Mouse (Mus musculus): ENCODE results near the gene Nop2. TPM values are rescaled to one million over a fixed set of nuclear protein-coding genes. Genes with fewer than 3 reads are reported as not detected.

The Nop2 gene
- polyA plus RNA-seq, 1 experiment from 2014 or later = 25.2 TPM

GRCm38 (mm10) chr6:125132470-125132869 lies 761 bp downstream of the Nop2 start:
- Histone ChIP-seq H3K36me3 (ENCODE audit: control insufficient read depth, insufficient read depth) (peaks cover 51% of the 10 kb centered on the region), H3K4me3 (ENCODE audit: low read depth, low read length) (peak overlapping the region; percentile 82), H3K9me3 (replicated peaks; ENCODE audit: control insufficient read depth, low read length) (no peaks in the 10 kb centered on the region), H3K27ac (ENCODE audit: low read length) (peak overlapping the region; percentile 56), H3K4me1 (ENCODE audit: control insufficient read depth, low read depth, low read length) (peaks cover 15% of the 10 kb centered on the region), H3K9ac (ENCODE audit: low read depth, low read length) (peak overlapping the region; percentile 81), H3K27me3 (ENCODE audit: control insufficient read depth, insufficient read depth, low read depth, low read length) (no peaks in the 10 kb centered on the region), H3K4me2 (ENCODE audit: low read depth, low read length) (peak overlapping the region; percentile 91)
- ATAC-seq (ENCODE audit: low read depth) = no peak
- WGBS (ENCODE audit: insufficient replicate concordance) = 2% methylated on average over 11 of the region's 11 CpGs

- WGBS (ENCODE audit: insufficient replicate concordance) = 81% methylated on average over 19 of the region's 19 CpGs
- Histone ChIP-seq H3K4me3 (ENCODE audit: low read depth, low read length) (no peak overlapping the region), H3K27me3 (ENCODE audit: control insufficient read depth, insufficient read depth, low read depth, low read length) (no peaks in the 10 kb centered on the region), H3K36me3 (ENCODE audit: control insufficient read depth, insufficient read depth) (peaks cover 74% of the 10 kb centered on the region), H3K4me2 (ENCODE audit: low read depth, low read length) (no peak overlapping the region), H3K27ac (ENCODE audit: low read length) (no peak overlapping the region), H3K4me1 (ENCODE audit: control insufficient read depth, low read depth, low read length) (peaks cover 11% of the 10 kb centered on the region), H3K9ac (ENCODE audit: low read depth, low read length) (no peak overlapping the region), H3K9me3 (replicated peaks; ENCODE audit: control insufficient read depth, low read length) (no peaks in the 10 kb centered on the region)
- no peak for ATAC-seq (ENCODE audit: low read depth)
Measured at GRCm38 (mm10) chr6:125137002-125137671, 5.4 kb downstream of the Nop2 start.

- no peak overlapping the region for H3K4me2 ChIP-seq (ENCODE audit: low read depth, low read length)
- WGBS (ENCODE audit: insufficient replicate concordance) = 85% methylated on average over 7 of the region's 7 CpGs
- H3K4me1 ChIP-seq (ENCODE audit: control insufficient read depth, low read depth, low read length) = peaks cover 4% of the 10 kb centered on the region
- H3K9ac ChIP-seq (ENCODE audit: low read depth, low read length) = no peak overlapping the region
- peaks cover 61% of the 10 kb centered on the region for H3K36me3 ChIP-seq (ENCODE audit: control insufficient read depth, insufficient read depth)
- H3K27ac ChIP-seq (ENCODE audit: low read length) = no peak overlapping the region
- ATAC-seq (ENCODE audit: low read depth) = no peak
- H3K27me3 ChIP-seq (ENCODE audit: control insufficient read depth, insufficient read depth, low read depth, low read length) = no peaks in the 10 kb centered on the region
- H3K9me3 ChIP-seq (replicated peaks; ENCODE audit: control insufficient read depth, low read length) = no peaks in the 10 kb centered on the region
- no peak overlapping the region for H3K4me3 ChIP-seq (ENCODE audit: low read depth, low read length)
Measured at GRCm38 (mm10) chr6:125139747-125140146, 8.0 kb downstream of the Nop2 start.

- 85% methylated on average over 8 of the region's 8 CpGs for WGBS (ENCODE audit: insufficient replicate concordance)
- no peak for ATAC-seq (ENCODE audit: low read depth)
- Histone ChIP-seq H3K36me3 (ENCODE audit: control insufficient read depth, insufficient read depth) (peaks cover 38% of the 10 kb centered on the region), H3K9ac (ENCODE audit: low read depth, low read length) (no peak overlapping the region), H3K4me2 (ENCODE audit: low read depth, low read length) (no peak overlapping the region), H3K27me3 (ENCODE audit: control insufficient read depth, insufficient read depth, low read depth, low read length) (no peaks in the 10 kb centered on the region), H3K27ac (ENCODE audit: low read length) (no peak overlapping the region), H3K9me3 (replicated peaks; ENCODE audit: control insufficient read depth, low read length) (no peaks in the 10 kb centered on the region), H3K4me1 (ENCODE audit: control insufficient read depth, low read depth, low read length) (peaks cover 26% of the 10 kb centered on the region), H3K4me3 (ENCODE audit: low read depth, low read length) (no peak overlapping the region)
Measured at GRCm38 (mm10) chr6:125142436-125142835, 10.7 kb downstream of the Nop2 start.

- H3K9ac ChIP-seq (ENCODE audit: low read depth, low read length) = no peak overlapping the region
- peaks cover 27% of the 10 kb centered on the region for H3K4me1 ChIP-seq (ENCODE audit: control insufficient read depth, low read depth, low read length)
- no peak overlapping the region for H3K4me3 ChIP-seq (ENCODE audit: low read depth, low read length)
- ATAC-seq (ENCODE audit: low read depth) = no peak
- no peak overlapping the region for H3K27ac ChIP-seq (ENCODE audit: low read length)
- peaks cover 35% of the 10 kb centered on the region for H3K36me3 ChIP-seq (ENCODE audit: control insufficient read depth, insufficient read depth)
- no peaks in the 10 kb centered on the region for H3K27me3 ChIP-seq (ENCODE audit: control insufficient read depth, insufficient read depth, low read depth, low read length)
- no peaks in the 10 kb centered on the region for H3K9me3 ChIP-seq (replicated peaks; ENCODE audit: control insufficient read depth, low read length)
- 59% methylated on average over 3 of the region's 3 CpGs for WGBS (ENCODE audit: insufficient replicate concordance)
- no peak overlapping the region for H3K4me2 ChIP-seq (ENCODE audit: low read depth, low read length)
Measured at GRCm38 (mm10) chr6:125143128-125143527, 11.4 kb downstream of the Nop2 start.

- H3K36me3 ChIP-seq (ENCODE audit: control insufficient read depth, insufficient read depth) = peaks cover 30% of the 10 kb centered on the region
- H3K4me3 ChIP-seq (ENCODE audit: low read depth, low read length) = no peak overlapping the region
- WGBS (ENCODE audit: insufficient replicate concordance) = 82% methylated on average over 9 of the region's 9 CpGs
Measured at GRCm38 (mm10) chr6:125143904-125144303, 12.2 kb downstream of the Nop2 start.

GRCm38 (mm10) chr6:125145001-125145400 lies 13.3 kb downstream of the Nop2 start, which contains the start of gene Iffo1:
Gene Iffo1 (plus strand): TSS chr6:125145241.
- Histone ChIP-seq H3K27me3 (ENCODE audit: control insufficient read depth, insufficient read depth, low read depth, low read length) (no peaks in the 10 kb centered on the region), H3K4me3 (ENCODE audit: low read depth, low read length) (peak within 1 kb of the TSS; percentile 85), H3K9ac (ENCODE audit: low read depth, low read length) (peak within 1 kb of the TSS; percentile 88), H3K36me3 (ENCODE audit: control insufficient read depth, insufficient read depth) (peaks cover 20% of the 10 kb centered on the region), H3K27ac (ENCODE audit: low read length) (peak within 1 kb of the TSS; percentile 82), H3K9me3 (replicated peaks; ENCODE audit: control insufficient read depth, low read length) (no peaks in the 10 kb centered on the region), H3K4me1 (ENCODE audit: control insufficient read depth, low read depth, low read length) (peaks cover 27% of the 10 kb centered on the region), H3K4me2 (ENCODE audit: low read depth, low read length) (peak within 1 kb of the TSS; percentile 93)
- peak; percentile 96 for ATAC-seq (ENCODE audit: low read depth)
- 0% methylated on average over 16 of the region's 16 CpGs for WGBS (ENCODE audit: insufficient replicate concordance)

More at GRCm38 (mm10) chr6:125143904-125144303, 12.2 kb downstream of the Nop2 start:
- Histone ChIP-seq H3K9ac (ENCODE audit: low read depth, low read length) (no peak overlapping the region), H3K9me3 (replicated peaks; ENCODE audit: control insufficient read depth, low read length) (no peaks in the 10 kb centered on the region), H3K27me3 (ENCODE audit: control insufficient read depth, insufficient read depth, low read depth, low read length) (no peaks in the 10 kb centered on the region), H3K27ac (ENCODE audit: low read length) (no peak overlapping the region; the same call in 1 of the 2 replicates), H3K4me1 (ENCODE audit: control insufficient read depth, low read depth, low read length) (peaks cover 27% of the 10 kb centered on the region), H3K4me2 (ENCODE audit: low read depth, low read length) (no peak overlapping the region)
- no peak for ATAC-seq (ENCODE audit: low read depth)

GRCm38 (mm10) chr6:125145479-125145951 lies 13.8 kb downstream of the Nop2 start:
- Histone ChIP-seq H3K9ac (ENCODE audit: low read depth, low read length) (peak overlapping the region; percentile 88), H3K27me3 (ENCODE audit: control insufficient read depth, insufficient read depth, low read depth, low read length) (no peaks in the 10 kb centered on the region), H3K27ac (ENCODE audit: low read length) (peak overlapping the region; percentile 82), H3K4me2 (ENCODE audit: low read depth, low read length) (peak overlapping the region; percentile 93), H3K4me3 (ENCODE audit: low read depth, low read length) (peak overlapping the region; percentile 85), H3K4me1 (ENCODE audit: control insufficient read depth, low read depth, low read length) (peaks cover 27% of the 10 kb centered on the region), H3K36me3 (ENCODE audit: control insufficient read depth, insufficient read depth) (peaks cover 15% of the 10 kb centered on the region), H3K9me3 (replicated peaks; ENCODE audit: control insufficient read depth, low read length) (no peaks in the 10 kb centered on the region)
- peak; percentile 75 for ATAC-seq (ENCODE audit: low read depth)
- WGBS (ENCODE audit: insufficient replicate concordance) = 1% methylated on average over 35 of the region's 35 CpGs

- H3K4me1 ChIP-seq (ENCODE audit: control insufficient read depth, low read depth, low read length) = peaks cover 27% of the 10 kb centered on the region
- ATAC-seq (ENCODE audit: low read depth) = no peak
- H3K4me2 ChIP-seq (ENCODE audit: low read depth, low read length) = peak overlapping the region; percentile 93
- WGBS (ENCODE audit: insufficient replicate concordance) = 53% methylated on average over 7 of the region's 7 CpGs
- H3K9me3 ChIP-seq (replicated peaks; ENCODE audit: control insufficient read depth, low read length) = no peaks in the 10 kb centered on the region
- peaks cover 9% of the 10 kb centered on the region for H3K36me3 ChIP-seq (ENCODE audit: control insufficient read depth, insufficient read depth)
- peak overlapping the region; percentile 85 for H3K4me3 ChIP-seq (ENCODE audit: low read depth, low read length)
- no peaks in the 10 kb centered on the region for H3K27me3 ChIP-seq (ENCODE audit: control insufficient read depth, insufficient read depth, low read depth, low read length)
- H3K27ac ChIP-seq (ENCODE audit: low read length) = no peak overlapping the region
- H3K9ac ChIP-seq (ENCODE audit: low read depth, low read length) = peak overlapping the region; percentile 88
Measured at GRCm38 (mm10) chr6:125146148-125146547, 14.4 kb downstream of the Nop2 start.

Measured in liver, embryonic 16.5 days (tissue).